Mouse (Mus musculus) thymus, adult 2 months (tissue): Measurements from ENCODE around the gene Il16.
"Not testable (repeated sequence)": the region's sequence is repeated elsewhere in the genome, so short reads cannot be mapped to it uniquely, and the experiment has no call there.

Experiments used
- CTCF ChIP-seq: fragments of 200-500 bp; IDR thresholded peaks from 2 replicates; pipeline ENCODE4 v1.5.1; 2012; ENCODE audit warnings: mild to moderate bottlenecking, control low read depth, low read length, moderate library complexity, borderline replicate concordance; ENCODE audit not compliant: control insufficient read depth, poor library complexity, insufficient read depth; ENCODE audit errors: extremely low read depth
- POLR2A ChIP-seq: fragments of 200-500 bp; IDR thresholded peaks from 2 replicates; pipeline ENCODE4 v1.6.1; 2012; ENCODE audit warnings: mild to moderate bottlenecking, low read length, control low read depth, moderate library complexity; ENCODE audit not compliant: control insufficient read depth, poor library complexity, insufficient read depth; ENCODE audit errors: extremely low read depth

DNA sequence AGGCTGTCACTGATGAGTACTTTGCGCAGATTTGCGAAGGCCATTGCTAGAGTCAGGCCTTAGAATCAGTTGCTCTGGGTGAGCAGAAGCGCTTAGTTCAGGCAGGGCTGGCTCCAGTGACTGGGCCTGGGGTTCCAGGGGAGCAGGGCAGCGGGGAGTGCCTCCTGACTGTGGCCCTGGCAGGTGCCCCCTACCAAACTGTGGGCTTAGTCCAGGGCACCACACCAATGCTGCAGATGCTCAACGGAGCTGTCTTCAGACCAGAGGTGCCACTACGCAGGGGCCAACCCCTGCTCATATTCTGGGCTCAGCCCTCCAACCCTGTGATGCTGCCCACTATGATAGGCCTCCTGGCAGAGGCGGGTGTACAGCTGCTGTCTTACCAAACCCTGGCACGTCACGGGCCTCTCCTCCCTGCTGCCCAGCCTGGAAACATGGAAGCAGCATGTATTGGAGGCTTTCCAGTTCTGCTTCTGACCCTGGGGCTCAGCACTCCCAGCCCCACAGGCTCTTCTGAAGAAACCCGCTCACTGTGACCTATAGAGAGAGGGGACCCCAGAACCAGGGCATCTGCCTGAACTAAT, 33.8 kb downstream of the Il16 start:
- not testable (repeated sequence) for TF ChIP-seq CTCF, POLR2A
